Mouse (Mus musculus): Measurements from ENCODE around the gene S100a2. TPM values are rescaled to one million over a fixed set of nuclear protein-coding genes. Genes with fewer than 3 reads are reported as not detected.

The S100a2 gene
- polyA plus RNA-seq, 1 experiment: not detected

DNA sequence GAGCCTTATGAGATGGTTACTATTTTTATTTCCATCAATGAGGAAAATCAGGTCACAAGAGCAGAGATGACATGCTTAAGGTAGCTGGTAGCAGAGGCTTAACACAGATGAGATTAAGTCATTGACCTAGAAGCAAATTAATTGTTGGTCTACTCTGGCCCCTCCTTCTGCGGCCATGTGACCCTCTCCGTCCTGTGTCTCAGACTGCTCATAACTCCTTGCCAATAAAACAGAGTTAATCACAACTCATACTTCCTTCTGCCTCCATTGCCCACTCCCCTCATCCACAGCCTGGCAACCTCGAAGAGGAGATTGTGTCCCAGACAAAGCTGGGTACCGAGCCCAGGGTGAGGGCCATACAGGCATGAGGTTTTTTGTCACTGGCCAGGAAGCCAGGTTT lies 8.2 kb downstream of the S100a2 start:
- peaks cover 6% of the 10 kb centered on the region for H3K79me3 ChIP-seq (ENCODE audit: low read depth)
- TF ChIP-seq FOSL1 (IDR thresholded peaks at IDR 0.05; ENCODE audit: insufficient read depth, low read length, poor library complexity, severe bottlenecking): no peak
- peak; percentile 94 for TF ChIP-seq USF1 (IDR thresholded peaks at IDR 0.05; ENCODE audit: low read depth)
- TF ChIP-seq CTCF (IDR thresholded peaks at IDR 0.05; ENCODE audit: control insufficient read depth, insufficient read depth, insufficient read length): no peak
- no peak for TF ChIP-seq MYOD1 (IDR thresholded peaks at IDR 0.05; ENCODE audit: control insufficient read depth, insufficient read length, low read depth)
- H3K79me2 ChIP-seq (ENCODE audit: control insufficient read depth, insufficient read depth): peaks cover 16% of the 10 kb centered on the region
- H3ac ChIP-seq (ENCODE audit: control insufficient read depth, insufficient read length, low read depth): no peak overlapping the region
- no peaks in the 10 kb centered on the region for H3K27me3 ChIP-seq (ENCODE audit: control insufficient read depth, insufficient read depth, insufficient read length)
- no peak overlapping the region for H3K4me3 ChIP-seq (ENCODE audit: insufficient read depth, poor library complexity, severe bottlenecking)
- no peaks in the 10 kb centered on the region for H3K36me3 ChIP-seq (ENCODE audit: control insufficient read depth, insufficient read depth)

DNA sequence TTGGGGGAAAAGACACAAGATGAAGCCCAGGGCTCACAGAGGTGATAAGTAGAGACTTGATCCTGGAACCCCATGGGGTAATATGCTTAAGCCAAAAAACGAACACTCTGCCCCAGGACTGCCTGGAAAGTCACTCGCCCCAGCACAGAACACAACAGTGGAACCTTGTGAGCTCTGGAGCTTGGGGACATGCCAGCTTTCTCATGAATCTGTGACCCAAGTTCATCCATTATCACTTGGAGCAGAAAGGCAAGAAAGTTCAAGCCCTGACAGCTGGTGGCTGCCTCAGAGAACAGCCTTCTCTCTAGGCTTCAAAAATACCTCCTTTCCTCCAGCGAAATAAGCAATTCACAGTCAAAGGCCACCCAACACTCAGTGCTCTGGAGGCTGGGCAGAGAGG lies 9.4 kb downstream of the S100a2 start:
- Histone ChIP-seq H3K27me3 (ENCODE audit: control insufficient read depth, insufficient read depth, insufficient read length) (no peaks in the 10 kb centered on the region), H3K36me3 (ENCODE audit: control insufficient read depth, insufficient read depth) (no peaks in the 10 kb centered on the region), H3K4me3 (ENCODE audit: insufficient read depth, poor library complexity, severe bottlenecking) (no peak overlapping the region), H3K79me2 (ENCODE audit: control insufficient read depth, insufficient read depth) (peaks cover 28% of the 10 kb centered on the region), H3ac (ENCODE audit: control insufficient read depth, insufficient read length, low read depth) (no peak overlapping the region), H3K79me3 (ENCODE audit: low read depth) (peaks cover 14% of the 10 kb centered on the region)
- no peak for TF ChIP-seq MAX (IDR thresholded peaks at IDR 0.05)
- no peak for TF ChIP-seq FOSL1 (IDR thresholded peaks at IDR 0.05; ENCODE audit: insufficient read depth, low read length, poor library complexity, severe bottlenecking)
- no peak for TF ChIP-seq USF1 (IDR thresholded peaks at IDR 0.05; ENCODE audit: low read depth)
- TF ChIP-seq MYOD1 (IDR thresholded peaks at IDR 0.05; ENCODE audit: control insufficient read depth, insufficient read length, low read depth): no peak
- no peak for TF ChIP-seq CTCF (IDR thresholded peaks at IDR 0.05; ENCODE audit: control insufficient read depth, insufficient read depth, insufficient read length)
- no peak for TF ChIP-seq CEBPB (IDR thresholded peaks at IDR 0.05; ENCODE audit: low read depth)
- TF ChIP-seq MYOG (IDR thresholded peaks at IDR 0.05; ENCODE audit: control insufficient read depth, extremely low read depth, insufficient read length): no peak

DNA sequence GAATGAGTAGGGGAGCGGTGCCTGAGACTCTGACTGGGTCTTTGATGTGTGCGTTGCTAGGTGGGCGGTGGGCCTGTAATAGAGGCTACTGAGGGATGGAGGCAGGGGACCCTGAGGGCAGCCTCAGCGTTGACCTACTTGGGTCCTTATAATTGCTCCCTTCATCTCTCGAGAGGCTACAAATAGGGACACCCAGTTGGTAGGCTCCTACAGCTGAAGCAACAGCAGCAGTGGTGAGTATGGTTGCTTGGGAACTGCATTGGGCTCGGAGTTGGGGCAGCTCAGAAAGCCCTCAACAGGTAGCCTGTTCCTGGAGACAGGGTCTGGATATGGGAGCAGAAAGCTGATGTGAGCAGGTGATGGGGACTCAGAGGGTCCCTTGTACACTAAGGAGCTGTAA lies 10.0 kb downstream of the S100a2 start:
- Histone ChIP-seq H3K27me3 (ENCODE audit: control insufficient read depth, insufficient read depth, insufficient read length) (no peaks in the 10 kb centered on the region), H3ac (ENCODE audit: control insufficient read depth, insufficient read length, low read depth) (no peak overlapping the region), H3K4me3 (ENCODE audit: insufficient read depth, poor library complexity, severe bottlenecking) (no peak overlapping the region), H3K36me3 (ENCODE audit: control insufficient read depth, insufficient read depth) (peaks cover 4% of the 10 kb centered on the region), H3K79me3 (ENCODE audit: low read depth) (peaks cover 20% of the 10 kb centered on the region), H3K79me2 (ENCODE audit: control insufficient read depth, insufficient read depth) (peaks cover 35% of the 10 kb centered on the region)
- TF ChIP-seq FOSL1 (IDR thresholded peaks at IDR 0.05; ENCODE audit: insufficient read depth, low read length, poor library complexity, severe bottlenecking) (no peak), CEBPB (IDR thresholded peaks at IDR 0.05; ENCODE audit: low read depth) (no peak), MYOG (IDR thresholded peaks at IDR 0.05; ENCODE audit: control insufficient read depth, extremely low read depth, insufficient read length) (no peak), MAX (IDR thresholded peaks at IDR 0.05) (no peak), USF1 (IDR thresholded peaks at IDR 0.05; ENCODE audit: low read depth) (no peak), CTCF (IDR thresholded peaks at IDR 0.05; ENCODE audit: control insufficient read depth, insufficient read depth, insufficient read length) (no peak), MYOD1 (IDR thresholded peaks at IDR 0.05; ENCODE audit: control insufficient read depth, insufficient read length, low read depth) (no peak)

DNA sequence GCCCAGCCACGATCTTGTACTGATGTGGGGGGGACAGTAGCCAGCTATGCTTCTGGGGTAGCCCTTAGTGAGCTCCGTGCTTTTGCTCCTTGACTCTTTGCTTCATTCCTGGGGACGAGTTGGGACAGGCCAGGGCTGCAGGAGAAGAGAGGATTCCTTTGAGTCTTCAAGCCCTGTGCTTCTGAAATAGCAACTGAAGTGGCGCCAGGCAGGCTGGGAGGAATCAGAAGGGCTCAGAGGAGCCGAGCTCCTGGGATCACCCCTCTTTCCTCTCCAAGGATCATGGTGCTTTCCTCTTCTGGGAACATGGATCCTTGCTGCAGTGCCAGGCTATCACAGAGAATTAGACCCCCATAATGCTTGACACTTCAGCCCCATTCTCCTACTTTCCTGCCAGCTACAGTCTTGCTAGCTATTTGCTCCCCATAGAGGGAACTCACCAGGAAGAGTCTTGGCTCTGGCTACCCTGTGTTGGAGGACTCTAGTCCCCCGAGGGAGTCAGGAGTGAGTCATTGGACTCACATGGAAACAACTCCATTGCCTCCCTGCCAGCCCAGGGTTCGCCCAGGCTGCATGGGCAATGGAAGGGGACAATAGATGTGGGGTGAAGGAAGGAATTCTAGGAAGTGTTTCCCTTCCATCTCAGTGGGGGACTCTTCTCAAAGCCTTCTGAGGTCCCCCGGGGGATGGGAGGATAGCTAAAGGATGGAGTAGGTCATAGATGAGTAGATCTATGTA lies 10.6 kb downstream of the S100a2 start:
- Histone ChIP-seq H3K27me3 (ENCODE audit: control insufficient read depth, insufficient read depth, insufficient read length) (no peaks in the 10 kb centered on the region), H3K79me2 (ENCODE audit: control insufficient read depth, insufficient read depth) (peaks cover 40% of the 10 kb centered on the region), H3ac (ENCODE audit: control insufficient read depth, insufficient read length, low read depth) (no peak overlapping the region), H3K79me3 (ENCODE audit: low read depth) (peaks cover 26% of the 10 kb centered on the region), H3K4me3 (ENCODE audit: insufficient read depth, poor library complexity, severe bottlenecking) (no peak overlapping the region), H3K36me3 (ENCODE audit: control insufficient read depth, insufficient read depth) (peaks cover 9% of the 10 kb centered on the region)
- TF ChIP-seq USF1 (IDR thresholded peaks at IDR 0.05; ENCODE audit: low read depth) (no peak), MYOD1 (IDR thresholded peaks at IDR 0.05; ENCODE audit: control insufficient read depth, insufficient read length, low read depth) (no peak), CEBPB (IDR thresholded peaks at IDR 0.05; ENCODE audit: low read depth) (no peak), CTCF (IDR thresholded peaks at IDR 0.05; ENCODE audit: control insufficient read depth, insufficient read depth, insufficient read length) (no peak), MAX (IDR thresholded peaks at IDR 0.05) (peak; percentile 67), MYOG (IDR thresholded peaks at IDR 0.05; ENCODE audit: control insufficient read depth, extremely low read depth, insufficient read length) (no peak), FOSL1 (IDR thresholded peaks at IDR 0.05; ENCODE audit: insufficient read depth, low read length, poor library complexity, severe bottlenecking) (peak; percentile 21)

DNA sequence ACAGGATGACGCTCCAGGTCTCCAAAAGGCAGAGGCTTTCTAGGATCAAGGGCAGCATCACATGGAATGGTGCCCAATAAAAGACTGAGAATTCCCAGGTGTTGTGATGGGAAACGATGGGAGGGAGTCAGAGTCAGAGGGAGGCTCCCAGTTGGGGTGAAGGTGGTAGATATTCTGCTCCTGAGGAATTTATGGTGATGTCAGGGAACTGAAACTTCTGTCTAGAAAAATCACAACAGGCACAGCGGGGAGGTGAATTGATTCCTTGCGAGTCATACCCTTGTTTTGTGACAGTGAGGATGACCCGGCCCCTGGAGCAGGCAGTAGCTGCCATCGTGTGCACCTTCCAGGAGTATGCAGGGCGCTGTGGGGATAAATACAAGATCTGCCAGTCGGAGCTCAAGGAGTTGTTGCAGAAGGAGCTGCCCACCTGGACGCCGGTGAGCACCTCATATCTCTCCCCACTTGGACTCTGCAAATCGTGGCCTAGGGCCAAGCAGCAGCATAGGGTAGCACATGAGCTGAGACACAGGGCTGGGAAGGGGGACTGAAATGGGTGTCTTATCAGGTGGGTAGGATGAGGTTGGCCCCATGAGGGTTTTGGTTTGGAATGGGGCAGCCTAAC lies 11.6 kb downstream of the S100a2 start, which contains the start of gene Gm42674:
Gene Gm42674, plus strand, starts transcription at position 419 of the 625 bp plus-strand sequence.
- peaks cover 19% of the 10 kb centered on the region for H3K36me3 ChIP-seq (ENCODE audit: control insufficient read depth, insufficient read depth)
- H3ac ChIP-seq (ENCODE audit: control insufficient read depth, insufficient read length, low read depth): no peak within 1 kb of the TSS
- H3K27me3 ChIP-seq (ENCODE audit: control insufficient read depth, insufficient read depth, insufficient read length): no peaks in the 10 kb centered on the region
- no peak for TF ChIP-seq CTCF (IDR thresholded peaks at IDR 0.05; ENCODE audit: control insufficient read depth, insufficient read depth, insufficient read length)
- TF ChIP-seq MAX (IDR thresholded peaks at IDR 0.05): no peak
- TF ChIP-seq MYOG (IDR thresholded peaks at IDR 0.05; ENCODE audit: control insufficient read depth, extremely low read depth, insufficient read length): no peak
- TF ChIP-seq FOSL1 (IDR thresholded peaks at IDR 0.05; ENCODE audit: insufficient read depth, low read length, poor library complexity, severe bottlenecking): no peak
- TF ChIP-seq USF1 (IDR thresholded peaks at IDR 0.05; ENCODE audit: low read depth): no peak
- TF ChIP-seq CEBPB (IDR thresholded peaks at IDR 0.05; ENCODE audit: low read depth): no peak
- no peak for TF ChIP-seq MYOD1 (IDR thresholded peaks at IDR 0.05; ENCODE audit: control insufficient read depth, insufficient read length, low read depth)
- peaks cover 33% of the 10 kb centered on the region for H3K79me3 ChIP-seq (ENCODE audit: low read depth)
- H3K79me2 ChIP-seq (ENCODE audit: control insufficient read depth, insufficient read depth): peaks cover 50% of the 10 kb centered on the region
- no peak within 1 kb of the TSS for H3K4me3 ChIP-seq (ENCODE audit: insufficient read depth, poor library complexity, severe bottlenecking)
